Mouse (Mus musculus) forebrain, embryonic 11.5 days (tissue): Measurements from ENCODE around the gene Rps27a. TPM values are rescaled to one million over a fixed set of nuclear protein-coding genes. Genes with fewer than 3 reads are reported as not detected.

Experiments
- ATAC-seq: fragments of 200-750 bp; cut with Nextera tagmentation; replicated peaks from 2 replicates; pipeline ENCODE4 v1.8.0; 2017; ENCODE audit warnings: moderate TSS enrichment; ENCODE audit not compliant: low FRiP score
- DNase-seq: peaks from one replicate; pipeline ENCODE4 v3.0.0-alpha.2; 2017; ENCODE audit warnings: low spot score
- H3K27ac ChIP-seq: fragments of 300-500 bp; sonication (generic); 2 replicates; pipeline ENCODE4 v1.5.1; 2014; ENCODE audit warnings: low read depth, low read length
- H3K27me3 ChIP-seq: fragments of 300-500 bp; sonication (generic); 2 replicates; pipeline ENCODE4 v1.6.1; 2014; ENCODE audit warnings: mild to moderate bottlenecking, low read length, mixed read lengths; ENCODE audit not compliant: control insufficient read depth, insufficient read depth
- H3K36me3 ChIP-seq: fragments of 300-500 bp; sonication (generic); 2 replicates; pipeline ENCODE4 v1.6.1; 2014; ENCODE audit warnings: mild to moderate bottlenecking, low read length, moderate library complexity, mixed read lengths; ENCODE audit not compliant: control insufficient read depth, insufficient read depth
- H3K4me1 ChIP-seq: fragments of 300-500 bp; sonication (generic); replicated peaks from 2 replicates; pipeline ENCODE4 v1.6.1; 2014; ENCODE audit warnings: low read length, mixed read lengths; ENCODE audit not compliant: control insufficient read depth, insufficient read depth
- H3K4me2 ChIP-seq: fragments of 300-500 bp; sonication (generic); 2 replicates; pipeline ENCODE4 v1.6.1; 2014; ENCODE audit warnings: low read depth, mild to moderate bottlenecking, low read length, moderate library complexity, mixed read lengths; ENCODE audit not compliant: severe bottlenecking
- H3K4me3 ChIP-seq: fragments of 300-500 bp; sonication (generic); 2 replicates; pipeline ENCODE4 v1.5.1; 2014; ENCODE audit warnings: low read depth, low read length
- H3K9ac ChIP-seq: fragments of 300-500 bp; sonication (generic); 2 replicates; pipeline ENCODE4 v1.6.1; 2014; ENCODE audit warnings: low read length
- H3K9me3 ChIP-seq: fragments of 300-500 bp; sonication (generic); 2 replicates; pipeline ENCODE4 v1.6.1; 2016; ENCODE audit warnings: low read length, mixed read lengths; ENCODE audit not compliant: control insufficient read depth
- WGBS: fragments of 180-500 bp; shearing (Covaris S2); extraction: QIAGEN DNeasy Blood & Tissue Kit; methylation state at CpG from one replicate; pipeline ENCODE4 v1.1.7; 2014; 5-methylcytosine and 5-hydroxymethylcytosine counted together
- polyA plus RNA-seq: library from polyadenylated mRNA; unstranded; fragments of >200 nt; fragmentation: Nextera tagmentation; extraction: Ambion mirVana; gene quantifications from 2 replicates; pipeline ENCODE4 v1.2.1, GENCODE M21; 2014

Gene Rps27a
- polyA plus RNA-seq, 1 experiment from 2014 or later: 939 TPM

DNA sequence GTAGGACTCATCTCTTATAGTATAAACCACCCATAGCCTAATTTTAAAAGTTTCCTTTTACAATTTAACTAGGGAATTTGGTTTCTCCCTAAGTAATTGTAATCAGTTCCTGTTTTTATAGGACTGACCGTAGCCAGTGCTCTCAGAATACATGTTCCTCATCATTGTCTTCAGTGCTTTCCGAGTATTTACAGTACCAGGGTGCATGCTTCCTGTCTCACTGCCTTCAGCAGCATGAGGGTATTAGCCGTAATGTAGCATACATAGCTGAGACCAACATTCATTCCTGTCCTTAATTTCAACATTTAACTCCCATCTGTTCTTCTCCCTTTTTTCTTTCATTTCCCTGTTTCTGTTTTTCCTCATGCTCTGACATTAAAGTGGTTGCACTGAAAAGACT lies 50.9 kb downstream of the Rps27a start:
- ATAC-seq (no peak), DNase-seq (no peak)
- Histone ChIP-seq H3K9me3 (no peaks in the 10 kb centered on the region), H3K4me2 (no peak overlapping the region), H3K4me1 (no peaks in the 10 kb centered on the region), H3K36me3 (no peaks in the 10 kb centered on the region; the same call in 1 of the 2 replicates), H3K27me3 (no peaks in the 10 kb centered on the region), H3K27ac (no peak overlapping the region), H3K9ac (no peak overlapping the region), H3K4me3 (no peak overlapping the region)
- 89% methylated on average over 3 of the region's 3 CpGs for WGBS

Other genes with a start within 250 kb of the Rps27a start
- 59.4 and 61.2 TPM in 2 replicates for gene Ccdc88a, start 174.5 kb downstream of the Rps27a start, polyA plus RNA-seq
- gene Prorsd1, start 33.1 kb downstream of the Rps27a start, polyA plus RNA-seq: 19.3 and 24.2 TPM in 2 replicates
- 45.9 and 49.9 TPM in 2 replicates for gene Mtif2, start 21.7 kb downstream of the Rps27a start, polyA plus RNA-seq
- 0.20 and 0.48 TPM in 2 replicates for gene Clhc1, start 159 bp downstream of the Rps27a start, polyA plus RNA-seq
- gene Rtn4, start 144.8 kb upstream of the Rps27a start, polyA plus RNA-seq: 70.0 and 78.7 TPM in 2 replicates